Mouse (Mus musculus): Measurements from ENCODE around the gene Slc38a2. TPM values are rescaled to one million over a fixed set of nuclear protein-coding genes. Genes with fewer than 3 reads are reported as not detected.

The Slc38a2 gene
- total RNA-seq, 4 experiments from 2014 or later, result 71.8 to 103 (median 85.4) TPM

- no peak for DNase-seq (ENCODE audit: low spot score in 2 of 2)
These were observed 20.6 kb upstream of the Slc38a2 start for GRCm38 (mm10) chr15:96720146-96720545.

GRCm38 (mm10) chr15:96718466-96718865, 18.9 kb upstream of the Slc38a2 start:
- DNase-seq (ENCODE audit: low spot score in 2 of 2), result no peak

GRCm38 (mm10) chr15:96717181-96717580, 17.7 kb upstream of the Slc38a2 start:
- DNase-seq (ENCODE audit: low spot score in 2 of 2), result no peak

GRCm38 (mm10) chr15:96716371-96716770, 16.8 kb upstream of the Slc38a2 start:
- DNase-seq (ENCODE audit: low spot score in 2 of 2), result no peak

- no peak for DNase-seq (ENCODE audit: low spot score in 2 of 2)
These were observed 16.2 kb upstream of the Slc38a2 start for GRCm38 (mm10) chr15:96715692-96716080.

GRCm38 (mm10) chr15:96715079-96715691, 15.7 kb upstream of the Slc38a2 start:
- DNase-seq (ENCODE audit: low spot score in 2 of 2), result no peak

- DNase-seq (ENCODE audit: low spot score in 2 of 2), result no peak
These were observed 15.1 kb upstream of the Slc38a2 start for GRCm38 (mm10) chr15:96714676-96715016.

GRCm38 (mm10) chr15:96713758-96714675, 14.5 kb upstream of the Slc38a2 start:
- DNase-seq (ENCODE audit: low spot score in 2 of 2), result no peak

GRCm38 (mm10) chr15:96712338-96712737, 12.8 kb upstream of the Slc38a2 start:
- DNase-seq (ENCODE audit: low spot score in 2 of 2), result no peak

GRCm38 (mm10) chr15:96711664-96712063, 12.1 kb upstream of the Slc38a2 start:
- no peak for DNase-seq (ENCODE audit: low spot score in 2 of 2)

GRCm38 (mm10) chr15:96710352-96711114, 11.0 kb upstream of the Slc38a2 start:
- no peak for DNase-seq (ENCODE audit: low spot score in 2 of 2)

GRCm38 (mm10) chr15:96709491-96710351, 10.2 kb upstream of the Slc38a2 start:
- peak; percentile 97 to 98 for DNase-seq (ENCODE audit: low spot score in 2 of 2)

- no peak for DNase-seq (ENCODE audit: low spot score in 2 of 2)
These were observed 9.5 kb upstream of the Slc38a2 start for GRCm38 (mm10) chr15:96708976-96709490.

- no peak for DNase-seq (ENCODE audit: low spot score in 2 of 2)
These were observed 8.9 kb upstream of the Slc38a2 start for GRCm38 (mm10) chr15:96708428-96708827.

GRCm38 (mm10) chr15:96707936-96708335, 8.4 kb upstream of the Slc38a2 start:
- no peak for DNase-seq (ENCODE audit: low spot score in 2 of 2)

GRCm38 (mm10) chr15:96702466-96703031, 3.0 kb upstream of the Slc38a2 start:
- DNase-seq (ENCODE audit: low spot score in 2 of 2), result no peak

GRCm38 (mm10) chr15:96700766-96701165, 1.2 kb upstream of the Slc38a2 start:
- DNase-seq (ENCODE audit: low spot score in 2 of 2), result no peak

GRCm38 (mm10) chr15:96698658-96699448, 677 bp downstream of the Slc38a2 start:
- peak in 1 of 2 experiments; percentile 77 for DNase-seq (ENCODE audit: low spot score in 2 of 2)

- DNase-seq (ENCODE audit: low spot score in 2 of 2), result peak in 1 of 2 experiments; percentile 23
These were observed 1.5 kb downstream of the Slc38a2 start for GRCm38 (mm10) chr15:96697901-96698657.
